Mouse (Mus musculus): ENCODE data around the gene Tnfaip1. TPM values are rescaled to one million over a fixed set of nuclear protein-coding genes. Genes with fewer than 3 reads are reported as not detected.
A peak's percentile ranks its signal among the peaks of the same experiment; 100 is the strongest.

The Tnfaip1 gene
- polyA plus RNA-seq, 1 experiment from 2014 or later, result 100 TPM

GRCm38 (mm10) chr11:78490781-78491241, 45.3 kb downstream of the Tnfaip1 start:
- Histone ChIP-seq H3K9me3 (ENCODE audit: low read length) (no peaks in the 10 kb centered on the region), H3K4me3 (ENCODE audit: low read length) (peak overlapping the region; percentile 26), H3K4me2 (replicated peaks; ENCODE audit: low read depth, low read length) (peak overlapping the region; percentile 52), H3K36me3 (ENCODE audit: insufficient read depth, low read length) (no peaks in the 10 kb centered on the region), H3K27ac (ENCODE audit: low read length) (no peak overlapping the region), H3K27me3 (ENCODE audit: insufficient read depth, low read length) (peaks cover 69% of the 10 kb centered on the region), H3K4me1 (ENCODE audit: insufficient read depth, low read length) (peaks cover 7% of the 10 kb centered on the region; the same call in 1 of the 2 replicates), H3K9ac (replicated peaks; ENCODE audit: low read length) (no peak overlapping the region)
- ATAC-seq (ENCODE audit: low FRiP score, low TSS enrichment), result peak; percentile 81; the same call in 1 of the 2 replicates
- WGBS, result 8% methylated on average over 48 of the region's 48 CpGs

GRCm38 (mm10) chr11:78488168-78488567, 48.0 kb downstream of the Tnfaip1 start:
- Histone ChIP-seq H3K36me3 (ENCODE audit: insufficient read depth, low read length) (no peaks in the 10 kb centered on the region), H3K4me2 (replicated peaks; ENCODE audit: low read depth, low read length) (no peak overlapping the region), H3K27me3 (ENCODE audit: insufficient read depth, low read length) (peaks cover 53% of the 10 kb centered on the region), H3K4me3 (ENCODE audit: low read length) (no peak overlapping the region), H3K9ac (replicated peaks; ENCODE audit: low read length) (no peak overlapping the region), H3K27ac (ENCODE audit: low read length) (no peak overlapping the region), H3K9me3 (ENCODE audit: low read length) (no peaks in the 10 kb centered on the region), H3K4me1 (ENCODE audit: insufficient read depth, low read length) (peaks cover 7% of the 10 kb centered on the region; the same call in 1 of the 2 replicates)
- ATAC-seq (ENCODE audit: low FRiP score, low TSS enrichment), result no peak
- WGBS, result 3% methylated on average over 8 of the region's 8 CpGs

DNA sequence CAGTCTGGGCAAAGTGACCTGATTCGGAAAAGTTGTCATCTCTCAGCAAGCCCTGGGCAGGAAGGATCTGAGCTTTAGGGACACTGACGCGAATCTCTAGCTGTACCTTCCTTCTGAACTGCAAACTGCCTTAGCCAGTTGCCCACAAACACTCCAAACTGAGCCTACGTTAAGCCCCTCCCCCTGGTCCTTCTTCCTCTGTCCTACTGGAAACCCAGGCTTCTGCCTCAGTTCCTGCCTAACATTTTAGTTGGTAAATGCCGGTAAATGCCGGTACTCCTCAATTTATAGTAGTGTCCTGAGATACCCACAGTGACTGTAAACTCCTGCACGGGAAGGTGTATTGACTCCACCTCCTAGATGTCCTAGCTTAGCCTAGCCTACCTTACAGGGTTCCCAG, 52.5 kb downstream of the Tnfaip1 start:
- H3K9ac ChIP-seq (replicated peaks; ENCODE audit: low read length), result no peak overlapping the region
- WGBS, result 56% methylated on average over 7 of the region's 7 CpGs
- H3K4me3 ChIP-seq (ENCODE audit: low read length), result no peak overlapping the region
- H3K9me3 ChIP-seq (ENCODE audit: low read length), result no peaks in the 10 kb centered on the region
- H3K36me3 ChIP-seq (ENCODE audit: insufficient read depth, low read length), result no peaks in the 10 kb centered on the region
- no peak overlapping the region for H3K4me2 ChIP-seq (replicated peaks; ENCODE audit: low read depth, low read length)
- no peaks in the 10 kb centered on the region for H3K4me1 ChIP-seq (ENCODE audit: insufficient read depth, low read length)
- ATAC-seq (ENCODE audit: low FRiP score, low TSS enrichment), result no peak
- no peak overlapping the region for H3K27ac ChIP-seq (ENCODE audit: low read length)
- H3K27me3 ChIP-seq (ENCODE audit: insufficient read depth, low read length), result peaks cover 24% of the 10 kb centered on the region

DNA sequence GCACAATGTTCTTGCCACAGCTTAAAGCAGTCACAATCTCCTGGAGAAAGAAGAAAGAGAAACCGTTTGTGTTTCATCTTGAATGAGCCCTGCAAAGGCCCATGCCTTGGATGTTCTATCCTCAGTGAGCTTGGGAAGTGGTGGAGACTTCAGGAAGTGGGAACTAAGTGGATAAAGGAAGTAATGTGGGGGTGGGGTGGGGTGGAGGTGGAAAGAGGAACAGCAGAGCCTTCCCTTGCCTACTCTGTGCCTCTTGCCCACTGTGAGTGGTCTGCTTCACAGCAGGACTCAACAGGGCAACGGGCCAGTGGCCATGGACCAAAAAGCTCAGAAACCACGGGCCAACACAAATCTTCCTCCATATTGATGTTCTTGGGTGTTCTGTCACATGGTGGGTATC, 60.8 kb downstream of the Tnfaip1 start:
- Histone ChIP-seq H3K4me3 (ENCODE audit: low read length) (no peak overlapping the region), H3K9ac (replicated peaks; ENCODE audit: low read length) (no peak overlapping the region), H3K36me3 (ENCODE audit: insufficient read depth, low read length) (no peaks in the 10 kb centered on the region), H3K27ac (ENCODE audit: low read length) (no peak overlapping the region), H3K4me1 (ENCODE audit: insufficient read depth, low read length) (0 out of 2 replicates have a peak, but pooled peaks cover 2% of the 10 kb centered on the region), H3K4me2 (replicated peaks; ENCODE audit: low read depth, low read length) (no peak overlapping the region), H3K9me3 (ENCODE audit: low read length) (no peaks in the 10 kb centered on the region), H3K27me3 (ENCODE audit: insufficient read depth, low read length) (no peaks in the 10 kb centered on the region)
- no peak for ATAC-seq (ENCODE audit: low FRiP score, low TSS enrichment)
- WGBS, result 70% methylated on average over 3 of the region's 3 CpGs

Other genes starting within 250 kb of the Tnfaip1 start
- gene BC030499, start 245.5 kb downstream of the Tnfaip1 start, polyA plus RNA-seq (2015; fragmentation: Nextera tagmentation; extraction: Ambion mirVana), result 0.30 and 0.33 TPM in 2 replicates
- 41.7 and 48.6 TPM in 2 replicates for gene Spag5, start 234.8 kb downstream of the Tnfaip1 start, polyA plus RNA-seq (2015; fragmentation: Nextera tagmentation; extraction: Ambion mirVana)
- gene Aldoc, start 213.4 kb downstream of the Tnfaip1 start, polyA plus RNA-seq (2015; fragmentation: Nextera tagmentation; extraction: Ambion mirVana), result 8.3 and 10.2 TPM in 2 replicates
- 97.0 and 100 TPM in 2 replicates for gene Pigs, start 207.9 kb downstream of the Tnfaip1 start, polyA plus RNA-seq (2015; fragmentation: Nextera tagmentation; extraction: Ambion mirVana)
- gene Unc119, start 192.8 kb downstream of the Tnfaip1 start, polyA plus RNA-seq (2015; fragmentation: Nextera tagmentation; extraction: Ambion mirVana), result 39.4 and 42.3 TPM in 2 replicates
- gene Foxn1, start 149.8 kb downstream of the Tnfaip1 start, polyA plus RNA-seq (2015; fragmentation: Nextera tagmentation; extraction: Ambion mirVana), result 0.05 TPM in 1 of 2 replicates, not detected in the other
- gene Slc13a2, start 114.1 kb downstream of the Tnfaip1 start, polyA plus RNA-seq (2015; fragmentation: Nextera tagmentation; extraction: Ambion mirVana), result 2.2 and 2.4 TPM in 2 replicates
- 24.7 and 24.9 TPM in 2 replicates for gene Slc46a1, start 70.6 kb downstream of the Tnfaip1 start, polyA plus RNA-seq (2015; fragmentation: Nextera tagmentation; extraction: Ambion mirVana)
- 1.2 and 1.8 TPM in 2 replicates for gene Sarm1, start 38.6 kb downstream of the Tnfaip1 start, polyA plus RNA-seq (2015; fragmentation: Nextera tagmentation; extraction: Ambion mirVana)
- 2.4 and 2.9 TPM in 2 replicates for gene Vtn, start 37.2 kb downstream of the Tnfaip1 start, polyA plus RNA-seq (2015; fragmentation: Nextera tagmentation; extraction: Ambion mirVana)
- gene Sebox, start 32.9 kb downstream of the Tnfaip1 start, polyA plus RNA-seq (2015; fragmentation: Nextera tagmentation; extraction: Ambion mirVana), result not detected in 2 replicates
- gene Tmem199, start 24.2 kb downstream of the Tnfaip1 start, polyA plus RNA-seq (2015; fragmentation: Nextera tagmentation; extraction: Ambion mirVana), result 56.9 and 58.8 TPM in 2 replicates
- gene Poldip2, start 24.1 kb downstream of the Tnfaip1 start, polyA plus RNA-seq (2015; fragmentation: Nextera tagmentation; extraction: Ambion mirVana), result 188 and 192 TPM in 2 replicates
- 125 and 130 TPM in 2 replicates for gene Ift20, start within 50 bp of the Tnfaip1 start, polyA plus RNA-seq (2015; fragmentation: Nextera tagmentation; extraction: Ambion mirVana)
- gene Tmem97, start 14.4 kb upstream of the Tnfaip1 start, polyA plus RNA-seq (2015; fragmentation: Nextera tagmentation; extraction: Ambion mirVana), result 70.7 and 75.1 TPM in 2 replicates
- 14.3 and 16.3 TPM in 2 replicates for gene Nlk, start 161.0 kb upstream of the Tnfaip1 start, polyA plus RNA-seq (2015; fragmentation: Nextera tagmentation; extraction: Ambion mirVana)
- 44.1 and 47.0 TPM in 2 replicates for gene Ccnq, start 215.4 kb upstream of the Tnfaip1 start, polyA plus RNA-seq (2015; fragmentation: Nextera tagmentation; extraction: Ambion mirVana)